Mouse (Mus musculus) thymus, adult 2 months (tissue): Measurements from ENCODE around the gene Bet1l. TPM values are rescaled to one million over a fixed set of nuclear protein-coding genes. Genes with fewer than 3 reads are reported as not detected.

Experiments used
- DNase-seq: peaks from one replicate; pipeline ENCODE4 v3.0.0; 2021
- H3K27ac ChIP-seq: fragments of 200-500 bp; 2 replicates; pipeline ENCODE4 v1.5.1; 2012; ENCODE audit warnings: low read length, control low read depth; ENCODE audit not compliant: control insufficient read depth, insufficient read depth
- H3K27me3 ChIP-seq: fragments of 200-500 bp; 2 replicates; pipeline ENCODE4 v1.6.1; 2012; ENCODE audit warnings: mild to moderate bottlenecking, low read length, moderate library complexity, mixed read lengths; ENCODE audit not compliant: control insufficient read depth, insufficient read depth
- H3K36me3 ChIP-seq: fragments of 200-500 bp; 2 replicates; pipeline ENCODE4 v1.6.1; 2012; ENCODE audit warnings: mild to moderate bottlenecking, low read length, moderate library complexity; ENCODE audit not compliant: control insufficient read depth, insufficient read depth
- H3K4me1 ChIP-seq: fragments of 200-500 bp; replicated peaks from 2 replicates; pipeline ENCODE4 v1.6.1; 2012; ENCODE audit warnings: low read length; ENCODE audit not compliant: control insufficient read depth, insufficient read depth
- H3K4me3 ChIP-seq: fragments of 200-500 bp; 2 replicates; pipeline ENCODE4 v1.5.1; 2012; ENCODE audit warnings: mild to moderate bottlenecking, low read length, control low read depth, moderate library complexity; ENCODE audit not compliant: control insufficient read depth, insufficient read depth
- CTCF ChIP-seq: fragments of 200-500 bp; IDR thresholded peaks from 2 replicates; pipeline ENCODE4 v1.5.1; 2012; ENCODE audit warnings: mild to moderate bottlenecking, control low read depth, low read length, moderate library complexity, borderline replicate concordance; ENCODE audit not compliant: control insufficient read depth, poor library complexity, insufficient read depth; ENCODE audit errors: extremely low read depth
- POLR2A ChIP-seq: fragments of 200-500 bp; IDR thresholded peaks from 2 replicates; pipeline ENCODE4 v1.6.1; 2012; ENCODE audit warnings: mild to moderate bottlenecking, low read length, control low read depth, moderate library complexity; ENCODE audit not compliant: control insufficient read depth, poor library complexity, insufficient read depth; ENCODE audit errors: extremely low read depth
- WGBS: fragments of 180-500 bp; shearing (Covaris S2); methylation state at CpG from one replicate; pipeline ENCODE4 v1.1.7; 2018; 5-methylcytosine and 5-hydroxymethylcytosine counted together
- polyA plus RNA-seq: library from polyadenylated mRNA; depleted of rRNA; stranded (reverse); fragments of >200 nt; gene quantifications from 2 replicates; pipeline ENCODE4 v1.2.3, GENCODE M21; 2012

The Bet1l gene
- polyA plus RNA-seq, 1 experiment = 31.8 TPM

- no peak overlapping the region for H3K27ac ChIP-seq
- TF ChIP-seq CTCF (no peak), POLR2A (no peak)
- no peak for DNase-seq
- WGBS = 4% methylated on average over 8 of the region's 8 CpGs
- no peaks in the 10 kb centered on the region for H3K27me3 ChIP-seq
- peaks cover 17% of the 10 kb centered on the region for H3K4me1 ChIP-seq
- H3K36me3 ChIP-seq = peaks cover under 1% of the 10 kb centered on the region; the same call in 1 of the 2 replicates
- no peak overlapping the region for H3K4me3 ChIP-seq
These were observed 23.6 kb upstream of the Bet1l start for GRCm38 (mm10) chr7:140880865-140881515.

- peaks cover 17% of the 10 kb centered on the region for H3K4me1 ChIP-seq
- no peak overlapping the region for H3K27ac ChIP-seq
- H3K27me3 ChIP-seq = no peaks in the 10 kb centered on the region
- TF ChIP-seq POLR2A (no peak), CTCF (no peak)
- DNase-seq = no peak
- WGBS = 49% methylated on average over 3 of the region's 3 CpGs
- no peak overlapping the region for H3K4me3 ChIP-seq
- no peaks in the 10 kb centered on the region for H3K36me3 ChIP-seq
These were observed 23.0 kb upstream of the Bet1l start for GRCm38 (mm10) chr7:140880419-140880818.

GRCm38 (mm10) chr7:140879355-140879754 lies 22.0 kb upstream of the Bet1l start:
- H3K4me1 ChIP-seq = peaks cover 17% of the 10 kb centered on the region
- no peak overlapping the region for H3K4me3 ChIP-seq
- TF ChIP-seq POLR2A (no peak), CTCF (no peak)
- H3K36me3 ChIP-seq = no peaks in the 10 kb centered on the region
- peak overlapping the region; percentile 62; the same call in 1 of the 2 replicates for H3K27ac ChIP-seq
- DNase-seq = no peak
- H3K27me3 ChIP-seq = no peaks in the 10 kb centered on the region
- WGBS = 13% methylated on average over 7 of the region's 7 CpGs

GRCm38 (mm10) chr7:140877364-140877763 lies 20.0 kb upstream of the Bet1l start:
- TF ChIP-seq CTCF = no peak
- TF ChIP-seq POLR2A = no peak
- H3K27ac ChIP-seq = no peak overlapping the region
- no peaks in the 10 kb centered on the region for H3K36me3 ChIP-seq
- WGBS = 55% methylated on average over 6 of the region's 6 CpGs
- no peak for DNase-seq
- H3K4me3 ChIP-seq = no peak overlapping the region
- peaks cover 13% of the 10 kb centered on the region for H3K4me1 ChIP-seq
- no peaks in the 10 kb centered on the region for H3K27me3 ChIP-seq

GRCm38 (mm10) chr7:140874224-140874623 lies 16.8 kb upstream of the Bet1l start:
- H3K27ac ChIP-seq = no peak overlapping the region
- no peaks in the 10 kb centered on the region for H3K36me3 ChIP-seq
- H3K4me1 ChIP-seq = peaks cover 7% of the 10 kb centered on the region
- H3K4me3 ChIP-seq = no peak overlapping the region
- WGBS = 6% methylated on average over 4 of the region's 4 CpGs
- TF ChIP-seq POLR2A = no peak
- TF ChIP-seq CTCF = no peak
- H3K27me3 ChIP-seq = no peaks in the 10 kb centered on the region
- no peak for DNase-seq

- Histone ChIP-seq H3K36me3 (peaks cover 39% of the 10 kb centered on the region), H3K27me3 (no peaks in the 10 kb centered on the region), H3K4me1 (no peaks in the 10 kb centered on the region), H3K27ac (no peak overlapping the region), H3K4me3 (no peak overlapping the region)
- TF ChIP-seq CTCF = no peak
- no peak for TF ChIP-seq POLR2A
- 96% methylated on average over 12 of the region's 12 CpGs for WGBS
- DNase-seq = no peak
These were observed 7.4 kb upstream of the Bet1l start for GRCm38 (mm10) chr7:140864761-140865160.

GRCm38 (mm10) chr7:140860728-140861127 lies 3.4 kb upstream of the Bet1l start:
- no peak for TF ChIP-seq POLR2A
- TF ChIP-seq CTCF = no peak
- Histone ChIP-seq H3K27me3 (no peaks in the 10 kb centered on the region), H3K4me1 (peaks cover 19% of the 10 kb centered on the region), H3K36me3 (peaks cover 39% of the 10 kb centered on the region), H3K4me3 (no peak overlapping the region), H3K27ac (no peak overlapping the region)
- DNase-seq = no peak
- WGBS = 98% methylated on average over 5 of the region's 5 CpGs
